Mouse (Mus musculus) adrenal gland (tissue): ENCODE measurements around the gene Mpped2.

Source experiments
- intact Hi-C: fragments of 180-260 bp; cut with DNase I; formaldehyde crosslinking; loops from one replicate; pipeline ENCODE4 v1.15.1; 2025
- long read RNA-seq, 2 experiments: library from polyadenylated mRNA; unstranded; transcript quantifications; one replicate each; pipeline ENCODE4 v2.0.0; 2020; ENCODE audit warnings: borderline replicate concordance in 1 of 2; ENCODE audit not compliant: insufficient replicate concordance in 1 of 2

Gene Mpped2
- long read RNA-seq, experiment 1, transcript Mpped2-202 (7 exons, 2,848 nt) = major isoform, 18 of 29 reads
- long read RNA-seq, experiment 1, partial matches to known transcripts = 5 of 29 reads
- long read RNA-seq, experiment 1, other reads (novel, unspliced or antisense) = 4 of 29 reads
- long read RNA-seq, experiment 2, transcript Mpped2-202 (7 exons, 2,848 nt) = major isoform, 17 of 28 reads
- long read RNA-seq, experiment 2, partial matches to known transcripts = 3 of 28 reads
- long read RNA-seq, experiment 2, other reads (novel, unspliced or antisense) = 6 of 28 reads

DNA sequence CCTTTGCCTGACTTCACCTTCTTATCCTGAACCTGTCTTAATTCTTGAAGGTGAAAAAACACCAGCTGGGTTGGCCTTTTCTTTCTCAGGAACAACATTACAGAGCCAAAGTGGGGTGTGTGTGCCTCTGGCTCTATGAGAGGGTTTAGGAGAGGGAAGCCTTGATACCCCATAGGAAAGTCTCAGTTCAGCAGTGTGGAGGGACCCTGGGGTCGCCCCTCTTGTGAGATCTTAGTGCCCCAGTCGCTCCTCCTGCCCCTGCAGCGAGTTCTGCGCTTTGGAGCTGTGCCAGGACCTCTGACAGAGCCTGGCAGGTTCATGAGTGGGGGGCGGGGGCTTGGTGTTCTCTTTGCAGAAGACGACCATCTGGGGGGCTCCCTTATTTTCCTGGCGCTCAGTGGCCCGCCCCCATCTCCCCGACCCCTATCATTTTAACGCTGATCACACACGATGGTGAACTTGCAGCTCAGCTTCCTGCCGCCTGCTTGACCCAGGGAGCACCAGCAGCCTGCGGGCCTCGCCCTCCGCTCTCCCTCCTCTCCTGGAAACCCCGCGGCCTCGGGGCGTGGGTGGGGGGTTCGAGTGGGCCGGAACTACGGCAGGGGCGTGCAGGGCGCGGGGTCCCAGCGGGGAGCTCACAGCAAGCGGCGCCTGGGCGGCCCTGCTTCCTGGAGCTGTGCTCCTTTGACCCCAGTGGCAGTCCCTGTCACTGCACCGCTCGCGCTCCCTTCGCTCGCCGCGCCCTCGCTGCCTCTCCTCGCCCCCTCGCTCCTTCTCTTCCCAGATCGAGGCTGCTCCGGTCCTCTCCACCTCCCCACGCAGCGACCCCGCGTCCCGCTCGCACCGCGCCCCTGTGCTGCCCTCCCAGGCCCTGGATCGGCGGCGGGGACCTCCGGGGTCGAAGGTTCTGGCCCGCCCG, at the start of gene Mpped2:
Gene Mpped2, plus strand, starts transcription at position 487 of the 919 bp plus-strand sequence.
- intact Hi-C loops = loop anchor here (5.0 to 10.0 kb wide), 3 partner anchors 41 to 262 kb away; no protein-coding TSS in a partner anchor

DNA sequence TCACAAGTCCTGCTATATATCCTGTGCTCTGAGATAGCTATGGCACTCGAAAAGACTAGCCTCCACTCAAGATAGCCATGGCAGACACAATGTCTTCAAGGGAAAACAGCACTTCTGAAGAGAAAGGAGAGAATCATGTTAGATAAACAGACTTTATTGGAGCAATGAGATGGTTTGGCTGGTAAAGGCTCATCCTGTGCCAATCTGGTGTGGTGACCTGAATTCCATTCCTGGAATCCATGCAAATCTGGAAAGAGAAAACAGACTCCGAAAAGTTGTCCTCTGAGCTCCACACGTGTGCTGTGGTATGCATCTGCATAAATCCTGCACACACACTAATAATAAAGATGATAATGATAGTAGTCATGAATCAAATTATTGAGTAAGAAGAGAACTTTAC, 48.3 kb upstream of the Mpped2 start:
- intact Hi-C loops = no loop called here

DNA sequence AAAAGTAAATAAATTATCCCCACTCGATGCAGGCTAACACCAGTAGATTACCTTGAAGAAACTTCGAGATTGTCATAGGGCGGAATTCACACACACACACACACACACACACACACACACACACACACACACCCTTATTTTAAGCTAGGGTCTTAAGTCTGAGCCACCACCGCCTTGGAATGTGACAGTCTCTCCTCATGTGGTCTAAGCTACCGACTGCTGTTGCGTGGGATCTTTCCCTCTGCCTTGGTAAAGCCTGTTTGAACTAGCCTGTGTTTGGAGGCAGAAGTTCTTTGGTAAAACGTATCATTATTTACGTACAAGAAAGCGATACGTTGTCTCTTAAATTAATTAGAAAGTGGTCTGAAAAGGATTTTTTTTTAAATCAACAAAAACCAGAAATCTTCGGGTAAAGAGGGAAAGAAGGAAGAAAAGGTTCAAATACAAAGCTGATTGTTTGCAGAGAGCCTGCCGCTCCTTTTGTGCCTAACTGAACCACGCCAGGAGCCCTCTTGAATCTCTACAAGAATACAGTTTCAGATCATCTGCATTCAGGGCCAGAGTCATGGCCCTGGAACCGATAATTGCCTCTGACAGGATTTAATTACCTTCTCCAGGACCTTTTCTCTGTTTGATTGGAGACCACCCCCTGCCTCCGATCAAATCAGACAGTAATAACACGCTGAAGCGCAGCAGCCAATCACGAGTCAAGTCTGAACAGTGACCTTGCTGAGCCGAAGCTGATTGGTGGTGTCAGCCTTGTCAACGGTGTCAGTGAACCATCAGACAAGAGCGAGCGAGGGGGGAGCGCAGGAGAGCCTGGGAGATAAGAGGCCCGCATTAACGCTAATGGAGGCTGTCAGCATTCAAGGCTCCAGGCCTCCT, 43.1 kb upstream of the Mpped2 start:
- intact Hi-C loops = loop anchor here (2.0 to 5.0 kb wide), 2 partner anchors 42 to 71 kb away; partner anchors contain the start of gene Mpped2

DNA sequence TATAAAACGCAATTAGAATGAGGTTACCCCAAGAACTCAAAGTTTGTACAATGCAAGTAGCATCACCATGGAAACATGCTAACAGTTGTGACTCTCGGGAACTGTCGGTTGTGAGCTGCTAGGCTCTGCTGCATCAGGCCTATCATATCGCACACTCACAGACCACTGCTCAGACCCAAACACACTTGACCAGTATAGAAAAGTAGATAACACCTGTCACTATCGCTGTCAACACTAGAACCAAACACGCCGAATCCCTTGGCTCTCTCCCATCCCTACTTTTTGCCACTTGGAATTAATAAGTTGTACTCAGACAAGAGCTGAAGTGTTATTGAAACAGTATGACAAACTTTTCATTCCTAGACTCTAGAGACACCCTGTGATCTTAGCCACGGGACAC, 40.9 kb upstream of the Mpped2 start:
- intact Hi-C loops = loop anchor here (5.0 kb wide), 1 partner anchor 40 kb away; the partner anchor contains the start of gene Mpped2

DNA sequence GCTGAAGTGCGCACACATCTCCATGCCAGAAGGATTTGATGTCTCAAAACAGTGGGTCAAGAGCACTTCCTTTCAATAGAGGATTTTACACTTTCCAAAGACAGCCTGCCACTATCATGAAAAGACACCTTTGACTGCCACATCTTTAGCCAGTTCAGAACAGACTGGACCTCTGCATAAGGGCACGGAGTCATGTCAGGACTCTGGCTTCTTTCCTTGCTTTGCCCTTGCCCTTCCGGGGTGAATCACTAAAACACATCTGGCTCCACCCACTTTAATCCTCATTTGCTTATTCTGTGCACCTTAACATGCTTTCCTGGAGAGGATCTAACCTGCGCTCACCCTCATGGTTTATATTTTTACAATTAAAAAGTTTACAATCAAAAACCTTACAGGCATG, 40.3 kb upstream of the Mpped2 start:
- intact Hi-C loops = loop anchor here (5.0 kb wide), 1 partner anchor 40 kb away; the partner anchor contains the start of gene Mpped2

DNA sequence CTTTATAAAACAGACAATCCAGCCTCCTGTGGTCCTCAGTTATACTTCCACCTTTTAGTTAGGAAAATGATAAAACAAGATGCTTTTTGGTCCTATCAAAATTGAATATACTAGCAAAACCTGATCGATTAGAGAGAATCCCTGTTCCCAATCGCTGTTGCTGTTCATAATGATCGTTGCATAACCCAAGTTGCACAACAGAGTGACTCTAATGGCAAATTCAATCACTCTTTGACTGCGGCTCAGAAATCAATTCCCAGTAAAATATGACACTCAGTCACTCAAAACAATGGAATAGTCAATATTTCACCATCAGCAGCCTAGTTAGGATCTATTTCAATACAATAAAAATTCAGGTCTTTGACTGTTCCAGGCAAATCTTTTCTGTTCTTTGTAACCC, 39.8 kb upstream of the Mpped2 start:
- intact Hi-C loops = loop anchor here (5.0 kb wide), 1 partner anchor 39 kb away; the partner anchor contains the start of gene Mpped2

DNA sequence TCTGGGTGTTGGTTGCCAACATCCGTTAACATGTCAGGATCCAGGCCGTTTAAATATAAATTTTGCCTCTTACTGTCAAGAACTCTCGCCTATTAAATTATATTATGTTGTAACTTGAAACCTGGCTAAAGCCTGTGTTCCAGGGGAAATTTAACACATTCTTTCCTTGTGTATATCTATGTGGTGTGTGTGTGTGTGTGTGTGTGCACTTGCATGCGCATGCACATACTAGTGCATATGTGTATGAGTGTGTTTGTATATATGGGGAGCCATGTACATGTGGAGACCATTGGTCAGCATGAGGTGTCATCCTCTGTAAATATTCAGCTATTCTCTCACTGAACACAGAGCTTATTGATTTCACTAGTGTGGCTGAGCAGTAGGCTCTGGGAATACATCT, 37.8 kb upstream of the Mpped2 start:
- intact Hi-C loops = no loop called here

DNA sequence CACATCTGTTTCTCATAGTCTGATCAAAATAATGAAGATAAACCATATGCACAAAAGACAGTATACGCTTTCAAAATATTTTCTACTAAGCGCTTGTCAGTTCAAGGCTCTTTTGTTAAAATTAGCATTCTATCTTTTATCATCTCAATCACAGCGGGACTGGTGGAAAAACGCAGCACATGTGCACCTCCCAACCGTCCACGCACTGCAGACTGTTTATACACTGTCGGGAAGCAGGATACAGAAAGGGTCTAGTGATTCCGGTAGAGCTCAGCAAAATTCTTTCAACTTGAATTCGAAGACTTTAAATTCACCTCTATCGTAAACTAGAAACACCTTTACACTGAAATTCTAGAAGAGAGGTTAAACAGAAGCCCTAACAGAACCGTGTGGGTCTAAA, 27.8 kb upstream of the Mpped2 start:
- intact Hi-C loops = no loop called here

DNA sequence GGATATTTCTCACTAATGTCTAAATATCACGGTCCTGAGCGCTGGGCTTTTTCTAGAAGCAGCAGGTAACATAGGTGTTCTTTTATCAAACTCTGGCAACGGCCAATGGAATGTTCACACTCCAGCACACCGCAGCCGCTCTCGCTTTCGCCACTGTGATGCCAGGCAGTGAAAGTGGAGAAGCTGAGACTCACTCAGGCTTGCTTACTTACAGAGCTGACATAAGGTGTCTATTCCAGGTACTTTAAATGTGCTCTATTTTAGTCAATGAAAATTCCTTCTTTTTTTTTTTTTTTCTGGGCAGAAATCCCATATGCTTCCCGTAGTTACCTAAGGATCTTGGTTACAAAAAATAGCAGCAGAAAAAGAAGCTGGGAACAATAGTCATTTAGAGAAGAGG, 18.8 kb upstream of the Mpped2 start:
- intact Hi-C loops = no loop called here

DNA sequence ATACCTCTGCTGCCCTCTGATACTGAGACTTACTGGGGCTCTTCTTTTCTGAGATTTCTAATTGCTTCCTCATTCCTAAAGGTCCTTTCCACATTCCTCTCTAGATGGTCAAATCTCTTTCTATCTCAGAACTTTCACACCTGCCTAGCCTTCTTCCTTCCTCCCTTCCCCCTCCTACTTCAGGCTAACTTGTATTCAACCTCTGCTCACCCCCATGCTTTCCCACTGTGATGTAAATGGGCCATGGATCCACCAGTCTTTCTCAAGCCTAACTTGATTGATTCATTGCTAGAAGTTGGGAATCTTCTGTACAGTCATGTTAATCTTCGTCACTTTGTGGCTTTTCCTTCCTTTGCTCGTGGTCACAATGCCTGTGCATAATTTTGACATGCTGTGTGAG, 15.6 kb upstream of the Mpped2 start:
- intact Hi-C loops = no loop called here

DNA sequence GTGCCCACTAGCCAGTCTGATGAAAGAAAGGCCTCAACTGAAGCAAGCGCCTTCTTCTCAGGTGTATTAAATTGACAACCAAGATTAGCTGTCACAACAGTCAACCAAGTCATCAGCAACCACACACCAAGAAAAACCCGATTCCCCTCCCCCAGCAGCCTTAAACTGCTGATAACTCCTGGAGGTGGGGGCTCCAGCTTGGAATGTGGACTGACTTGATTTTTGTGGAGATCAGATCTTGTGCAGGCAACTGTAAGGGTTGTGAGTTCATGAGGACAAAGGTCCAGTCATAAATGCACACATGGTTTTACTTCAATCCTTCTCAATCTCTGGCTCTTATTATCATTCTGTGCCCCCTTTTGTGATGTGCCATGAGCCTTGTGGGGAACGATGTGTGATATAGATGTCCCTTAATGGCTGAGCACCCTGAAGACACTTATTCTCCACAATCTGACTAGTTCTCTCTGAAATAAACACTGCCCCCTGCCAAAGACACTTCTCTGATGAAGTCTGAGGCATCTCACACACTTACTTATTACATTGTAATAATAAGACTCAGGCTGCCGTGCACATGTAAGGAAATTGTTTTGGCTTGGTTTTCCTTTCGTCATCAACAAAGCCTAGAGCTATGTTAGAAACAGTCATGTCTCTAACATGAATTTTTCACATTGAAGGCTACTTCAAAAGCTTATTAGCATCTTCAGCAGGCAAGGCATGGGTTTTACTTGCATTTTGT, 13.2 kb upstream of the Mpped2 start:
- intact Hi-C loops = no loop called here

DNA sequence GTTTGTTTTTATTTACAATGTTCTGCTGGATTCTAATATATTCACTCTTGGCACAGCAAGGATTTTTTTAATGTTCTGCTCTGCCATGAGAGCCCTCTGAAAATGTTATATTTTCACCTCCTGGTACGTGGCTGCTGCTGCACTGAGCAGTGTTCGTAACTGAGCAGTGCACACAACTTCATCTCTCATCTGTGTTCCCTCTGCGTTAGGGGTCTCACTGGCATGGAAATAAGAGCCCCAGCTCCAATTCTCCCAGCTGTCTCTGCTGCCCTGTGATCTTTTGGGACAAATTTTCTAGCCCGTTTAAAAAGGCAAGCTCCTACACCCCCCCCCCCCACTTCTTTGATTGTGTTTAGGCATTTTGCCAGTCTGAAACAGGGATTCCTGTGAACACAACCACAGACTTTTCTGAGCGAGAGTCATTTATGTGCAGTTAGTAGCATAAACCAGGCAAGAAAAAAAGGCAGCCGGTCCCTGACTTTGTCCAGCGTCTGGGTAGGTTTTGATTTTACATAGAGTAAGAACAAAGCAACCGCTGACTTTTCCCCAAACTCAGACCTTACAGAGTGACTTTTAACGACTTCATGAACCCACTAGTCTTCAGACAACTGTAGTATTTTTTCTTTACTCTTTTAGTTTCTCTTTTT, 9.8 kb upstream of the Mpped2 start:
- intact Hi-C loops = no loop called here

DNA sequence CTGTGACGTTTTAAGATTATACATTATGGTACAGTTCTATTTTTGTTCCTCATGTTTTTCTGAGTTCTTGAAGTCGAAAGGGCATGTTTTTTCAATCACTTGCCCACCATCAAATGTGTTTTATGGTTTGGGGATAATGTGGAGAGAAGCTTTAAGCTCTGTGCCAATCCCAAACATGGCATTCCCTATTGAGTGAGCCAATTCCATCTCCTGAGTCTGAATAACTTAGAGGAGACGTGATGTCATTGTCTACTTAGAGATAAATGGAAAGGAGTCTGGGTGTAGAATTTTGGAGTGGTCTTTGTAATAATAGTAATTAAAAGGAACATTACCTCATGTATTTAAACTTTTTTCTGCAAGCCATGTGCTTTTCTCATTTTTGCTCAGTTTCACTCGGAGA, 9.2 kb upstream of the Mpped2 start:
- intact Hi-C loops = no loop called here

DNA sequence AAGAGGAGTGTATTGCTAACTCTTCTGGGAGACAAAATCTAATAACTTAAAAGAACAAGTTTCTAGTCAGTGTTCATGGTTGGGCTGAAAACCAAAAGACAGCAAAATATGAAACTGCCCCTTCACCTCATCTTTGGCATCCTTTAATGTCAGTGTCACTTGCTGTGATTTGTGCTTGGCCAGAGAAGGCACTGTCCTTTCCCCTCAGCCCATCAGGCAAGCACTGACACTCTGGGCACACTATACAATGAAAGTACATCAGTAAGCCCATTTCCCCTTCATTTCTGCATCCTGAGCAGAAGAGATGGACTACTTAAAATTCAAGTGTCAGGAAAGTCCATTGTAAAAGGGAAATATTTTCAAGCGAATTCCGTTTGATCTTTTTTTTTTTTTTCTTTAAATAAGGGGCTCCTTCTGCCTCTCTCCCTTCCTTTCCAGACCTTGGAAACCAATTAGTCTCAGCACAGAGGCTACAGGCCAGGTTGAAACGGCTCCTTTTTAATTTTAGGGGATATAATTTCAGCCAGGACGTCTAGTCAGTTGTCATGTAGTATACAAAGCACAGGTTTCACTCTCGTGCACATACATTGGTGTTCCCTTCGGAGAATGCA, 1.2 kb upstream of the Mpped2 start:
- intact Hi-C loops = loop anchor here (5.0 to 10.0 kb wide), 3 partner anchors 40 to 263 kb away; no protein-coding TSS in a partner anchor

DNA sequence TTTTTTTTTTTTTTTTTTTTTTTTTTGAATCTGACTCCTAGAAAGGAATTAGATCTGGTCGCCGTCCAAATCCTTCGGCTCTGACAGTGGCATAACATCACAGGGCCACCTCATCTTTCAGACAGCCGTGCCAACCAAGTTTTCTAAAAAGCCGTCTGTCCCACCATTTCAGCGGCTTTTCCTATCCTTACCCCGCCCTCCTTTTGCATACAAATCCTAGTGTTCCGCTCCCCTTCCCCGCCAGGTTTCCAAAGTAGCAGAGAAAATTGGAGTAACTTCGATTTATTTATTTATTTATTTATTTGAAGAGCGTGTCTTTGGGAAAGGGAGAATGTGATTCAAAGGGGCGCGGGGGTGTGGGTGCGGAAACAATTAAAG, 675 bp upstream of the Mpped2 start:
- intact Hi-C loops = loop anchor here (5.0 to 10.0 kb wide), 3 partner anchors 40 to 262 kb away; no protein-coding TSS in a partner anchor

DNA sequence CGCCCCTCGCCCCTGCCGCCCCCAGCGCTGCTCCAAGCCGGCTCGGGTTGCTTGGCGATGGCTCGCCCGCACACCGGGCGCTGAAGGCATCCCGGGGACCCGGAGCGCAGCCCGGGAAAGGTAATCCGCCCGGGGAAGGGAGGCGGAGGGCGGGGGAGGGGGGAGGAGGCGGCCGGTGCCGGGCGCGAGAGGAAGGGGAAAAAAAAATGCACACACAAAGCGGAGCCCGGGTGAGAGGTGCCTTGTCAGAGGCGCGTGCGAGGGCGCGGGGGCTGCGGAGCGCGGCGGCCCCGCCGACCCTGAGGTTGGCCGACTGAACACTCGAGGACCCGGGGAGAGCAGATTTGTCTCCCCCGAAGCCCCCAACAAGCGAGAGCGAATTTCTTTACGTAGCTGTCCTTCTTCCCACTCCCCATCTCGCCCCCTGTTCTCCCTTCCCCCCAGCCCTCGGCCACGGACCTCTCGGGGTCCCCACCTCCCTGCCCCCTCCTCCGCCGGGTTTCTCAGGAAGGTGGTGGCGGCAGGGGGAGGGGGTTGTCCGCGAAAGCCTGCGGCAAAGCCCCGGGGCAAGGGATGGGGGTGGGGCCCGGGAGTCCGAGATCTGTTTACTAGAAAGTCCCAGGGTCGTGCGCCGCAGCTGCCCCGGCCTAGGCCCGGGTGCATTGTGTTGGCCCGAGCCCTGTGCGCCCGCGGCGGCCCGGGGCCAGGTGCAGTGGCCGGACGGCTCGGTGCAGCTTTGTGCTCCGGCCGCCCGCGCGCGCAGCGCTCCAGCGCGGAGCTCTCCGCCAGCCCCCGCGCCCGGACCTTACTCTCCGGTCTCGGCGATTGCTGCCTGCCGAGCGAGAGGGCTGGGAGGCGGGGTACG, 865 bp downstream of the Mpped2 start:
- intact Hi-C loops = loop anchor here (5.0 to 10.0 kb wide), 3 partner anchors 42 to 261 kb away; no protein-coding TSS in a partner anchor

DNA sequence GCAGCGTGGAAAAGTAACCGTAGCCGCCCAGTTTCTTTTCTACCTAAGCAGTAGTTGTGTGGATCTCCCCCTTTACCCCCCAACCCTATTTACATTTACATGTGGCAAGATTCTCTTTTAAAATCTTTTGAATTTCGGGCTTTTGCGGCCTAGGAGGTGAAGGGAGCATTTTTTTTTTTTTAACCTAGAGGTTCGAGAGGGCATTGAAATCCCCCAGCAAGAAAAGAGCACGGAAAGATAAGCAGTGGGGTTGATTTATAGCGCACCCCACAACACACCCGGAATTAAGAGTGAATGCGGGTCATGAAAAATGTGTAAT, 1.5 kb downstream of the Mpped2 start:
- intact Hi-C loops = loop anchor here (5.0 to 10.0 kb wide), 3 partner anchors 42 to 260 kb away; no protein-coding TSS in a partner anchor
